Mouse (Mus musculus) forebrain, postnatal 0 days (tissue): ENCODE measurements around the gene Jph4. TPM values are rescaled to one million over a fixed set of nuclear protein-coding genes. Genes with fewer than 3 reads are reported as not detected.

Experiments
- ATAC-seq: fragments of 200-750 bp; cut with Nextera tagmentation; 2 replicates; pipeline ENCODE4 v1.8.0; 2017; ENCODE audit warnings: mild to moderate bottlenecking, moderate library complexity
- DNase-seq: peaks from one replicate; pipeline ENCODE4 v3.0.0-alpha.2; 2015
- H3K27ac ChIP-seq: fragments of 300-500 bp; sonication (generic); 2 replicates; pipeline ENCODE4 v1.5.1; 2014; ENCODE audit warnings: low read depth, mild to moderate bottlenecking, antibody characterized with exemption, low read length, moderate library complexity, mixed read lengths
- H3K27me3 ChIP-seq: fragments of 300-500 bp; sonication (generic); 2 replicates; pipeline ENCODE4 v1.6.1; 2014; ENCODE audit warnings: mild to moderate bottlenecking, low read length, mixed read lengths; ENCODE audit not compliant: insufficient read depth
- H3K36me3 ChIP-seq: fragments of 300-500 bp; sonication (generic); 2 replicates; pipeline ENCODE4 v1.6.1; 2014; ENCODE audit warnings: mild to moderate bottlenecking, moderate library complexity; ENCODE audit not compliant: insufficient read depth
- H3K4me1 ChIP-seq: fragments of 300-500 bp; sonication (generic); 2 replicates; pipeline ENCODE4 v1.6.1; 2014; ENCODE audit warnings: antibody characterized with exemption; ENCODE audit not compliant: insufficient read depth
- H3K4me2 ChIP-seq: fragments of 300-500 bp; sonication (generic); 2 replicates; pipeline ENCODE4 v1.6.1; 2014; ENCODE audit warnings: low read depth, mild to moderate bottlenecking, moderate library complexity
- H3K4me3 ChIP-seq: fragments of 300-500 bp; sonication (generic); 2 replicates; pipeline ENCODE4 v1.5.1; 2014; ENCODE audit warnings: low read depth, low read length, mixed read lengths
- H3K9ac ChIP-seq: fragments of 300-500 bp; sonication (generic); 2 replicates; pipeline ENCODE4 v1.6.1; 2014; ENCODE audit warnings: mild to moderate bottlenecking
- H3K9me3 ChIP-seq: fragments of 300-500 bp; sonication (generic); 2 replicates; pipeline ENCODE4 v1.6.1; 2016; ENCODE audit warnings: low read length
- CTCF ChIP-seq: sonication (generic); IDR thresholded peaks from 2 replicates; pipeline ENCODE4 v1.5.1; 2016; ENCODE audit warnings: antibody characterized with exemption, control low read depth, low read depth
- WGBS: fragments of 180-500 bp; shearing (Covaris S2); extraction: QIAGEN DNeasy Blood & Tissue Kit; methylation state at CpG from one replicate; pipeline ENCODE4 v1.1.7; 2014; 5-methylcytosine and 5-hydroxymethylcytosine counted together
- polyA plus RNA-seq: library from polyadenylated mRNA; unstranded; fragments of >200 nt; fragmentation: Nextera tagmentation; extraction: Ambion mirVana; gene quantifications from 2 replicates; pipeline ENCODE4 v1.2.1, GENCODE M21; 2015
- total RNA-seq: library from RNA; depleted of rRNA; stranded (reverse); fragments of >200 nt; gene quantifications from 2 replicates; pipeline ENCODE4 v1.2.3, GENCODE M21; 2014

Gene Jph4
- total and polyA plus RNA-seq, 2 experiments from 2014 or later, result 55.3 to 160 TPM

GRCm38 (mm10) chr14:55077481-55078365 is 39.0 kb downstream of the Jph4 start:
- no peak for TF ChIP-seq CTCF
- peak overlapping the region; percentile 15; the same call in 1 of the 2 replicates for H3K4me2 ChIP-seq
- peaks cover 13% of the 10 kb centered on the region for H3K4me1 ChIP-seq
- H3K36me3 ChIP-seq, result peaks cover 26% of the 10 kb centered on the region
- no peaks in the 10 kb centered on the region for H3K27me3 ChIP-seq
- peak overlapping the region; percentile 90 for H3K27ac ChIP-seq
- WGBS, result 8% methylated on average over 15 of the region's 15 CpGs
- peak; percentile 66 for DNase-seq
- H3K9me3 ChIP-seq, result no peaks in the 10 kb centered on the region
- ATAC-seq, result peak; percentile 60
- no peak overlapping the region for H3K4me3 ChIP-seq
- H3K9ac ChIP-seq, result peak overlapping the region; percentile 47

- ATAC-seq (no peak), DNase-seq (no peak)
- Histone ChIP-seq H3K9me3 (no peaks in the 10 kb centered on the region), H3K4me3 (no peak overlapping the region), H3K4me1 (peaks cover 13% of the 10 kb centered on the region), H3K4me2 (no peak overlapping the region), H3K36me3 (peaks cover 34% of the 10 kb centered on the region), H3K9ac (no peak overlapping the region), H3K27me3 (no peaks in the 10 kb centered on the region), H3K27ac (peak overlapping the region; percentile 90)
- peak; percentile 31; the same call in 1 of the 2 replicates for TF ChIP-seq CTCF
- WGBS, result 50% methylated on average over 3 of the region's 3 CpGs
These were observed 39.8 kb downstream of the Jph4 start for GRCm38 (mm10) chr14:55076956-55077355.

- H3K9me3 ChIP-seq, result no peaks in the 10 kb centered on the region
- no peak for TF ChIP-seq CTCF
- WGBS, result 15% methylated on average over 6 of the region's 6 CpGs
- H3K36me3 ChIP-seq, result peaks cover 40% of the 10 kb centered on the region
- H3K4me3 ChIP-seq, result no peak overlapping the region
- peak; percentile 53 for DNase-seq
- no peak overlapping the region for H3K9ac ChIP-seq
- ATAC-seq, result no peak
- no peak overlapping the region for H3K4me2 ChIP-seq
- no peaks in the 10 kb centered on the region for H3K27me3 ChIP-seq
- peaks cover 13% of the 10 kb centered on the region for H3K4me1 ChIP-seq
- peak overlapping the region; percentile 57; the same call in 1 of the 2 replicates for H3K27ac ChIP-seq
These were observed 40.5 kb downstream of the Jph4 start for GRCm38 (mm10) chr14:55076224-55076623.

GRCm38 (mm10) chr14:55074416-55074815 is 42.3 kb downstream of the Jph4 start:
- WGBS, result 79% methylated on average over 12 of the region's 12 CpGs
- no peak overlapping the region for H3K4me2 ChIP-seq
- H3K27ac ChIP-seq, result peak overlapping the region; percentile 29
- ATAC-seq, result no peak
- no peak for TF ChIP-seq CTCF
- H3K9ac ChIP-seq, result no peak overlapping the region
- H3K27me3 ChIP-seq, result no peaks in the 10 kb centered on the region
- no peaks in the 10 kb centered on the region for H3K9me3 ChIP-seq
- peaks cover 13% of the 10 kb centered on the region for H3K4me1 ChIP-seq
- DNase-seq, result no peak
- peaks cover 56% of the 10 kb centered on the region for H3K36me3 ChIP-seq
- no peak overlapping the region for H3K4me3 ChIP-seq

GRCm38 (mm10) chr14:55071756-55072155 is 45.0 kb downstream of the Jph4 start:
- peak overlapping the region; percentile 54 for H3K27ac ChIP-seq
- peaks cover 81% of the 10 kb centered on the region for H3K36me3 ChIP-seq
- 36% methylated on average over 19 of the region's 19 CpGs for WGBS
- ATAC-seq, result no peak
- H3K4me3 ChIP-seq, result no peak overlapping the region
- no peak for DNase-seq
- H3K4me1 ChIP-seq, result no peaks in the 10 kb centered on the region
- no peak overlapping the region; the same call in 1 of the 2 replicates for H3K9ac ChIP-seq
- H3K9me3 ChIP-seq, result no peaks in the 10 kb centered on the region
- H3K27me3 ChIP-seq, result no peaks in the 10 kb centered on the region
- H3K4me2 ChIP-seq, result no peak overlapping the region
- no peak for TF ChIP-seq CTCF

- Histone ChIP-seq H3K27ac (0 out of 2 replicates have a peak overlapping the region, but pooled peaks have one; percentile 9), H3K9ac (no peak overlapping the region), H3K4me1 (peaks cover 16% of the 10 kb centered on the region; the same call in 1 of the 2 replicates), H3K36me3 (peaks cover 82% of the 10 kb centered on the region), H3K4me3 (no peak overlapping the region), H3K9me3 (no peaks in the 10 kb centered on the region), H3K27me3 (no peaks in the 10 kb centered on the region), H3K4me2 (no peak overlapping the region)
- TF ChIP-seq CTCF, result no peak
- 83% methylated on average over 8 of the region's 8 CpGs for WGBS
- ATAC-seq (no peak), DNase-seq (no peak)
These were observed 50.7 kb downstream of the Jph4 start for GRCm38 (mm10) chr14:55066042-55066441.

GRCm38 (mm10) chr14:55065391-55065790 is 51.3 kb downstream of the Jph4 start:
- no peak for ATAC-seq
- H3K27ac ChIP-seq, result peak overlapping the region; percentile 50
- DNase-seq, result no peak
- H3K9ac ChIP-seq, result no peak overlapping the region
- TF ChIP-seq CTCF, result no peak
- H3K4me2 ChIP-seq, result no peak overlapping the region
- no peaks in the 10 kb centered on the region for H3K27me3 ChIP-seq
- WGBS, result 84% methylated on average over 13 of the region's 13 CpGs
- H3K4me1 ChIP-seq, result peaks cover 20% of the 10 kb centered on the region; the same call in 1 of the 2 replicates
- no peaks in the 10 kb centered on the region for H3K9me3 ChIP-seq
- peaks cover 79% of the 10 kb centered on the region for H3K36me3 ChIP-seq
- no peak overlapping the region for H3K4me3 ChIP-seq
